Mouse (Mus musculus): Measurements from ENCODE around the gene Mtus2.
"Not testable (repeated sequence)": the region's sequence is repeated elsewhere in the genome, so short reads cannot be mapped to it uniquely, and the experiment has no call there.

The Mtus2 gene

GRCm38 (mm10) chr5:147956821-147957564, at the start of gene Mtus2:
Mtus2 (plus strand) TSS chr5:147957320.
- peak; percentile 74 for DNase-seq (ENCODE audit: low read depth, low spot score)

GRCm38 (mm10) chr5:147907851-147908250, 49.3 kb upstream of the Mtus2 start:
- no peak for DNase-seq (ENCODE audit: low read depth, low spot score)

- no peak for DNase-seq (ENCODE audit: low read depth, low spot score)
Observed at GRCm38 (mm10) chr5:147910807-147911509, 46.2 kb upstream of the Mtus2 start.

- DNase-seq (ENCODE audit: low read depth, low spot score) = no peak
Observed at GRCm38 (mm10) chr5:147911744-147912143, 45.4 kb upstream of the Mtus2 start.

GRCm38 (mm10) chr5:147913241-147913842, 43.8 kb upstream of the Mtus2 start:
- DNase-seq (ENCODE audit: low read depth, low spot score) = no peak

GRCm38 (mm10) chr5:147915038-147915566, 42.0 kb upstream of the Mtus2 start:
- DNase-seq (ENCODE audit: low read depth, low spot score) = no peak

GRCm38 (mm10) chr5:147916171-147916570, 40.9 kb upstream of the Mtus2 start:
- no peak for DNase-seq (ENCODE audit: low read depth, low spot score)

GRCm38 (mm10) chr5:147918044-147918846, 38.9 kb upstream of the Mtus2 start:
- no peak for DNase-seq (ENCODE audit: low read depth, low spot score)

- no peak for DNase-seq (ENCODE audit: low read depth, low spot score)
Observed at GRCm38 (mm10) chr5:147924621-147925020, 32.5 kb upstream of the Mtus2 start.

GRCm38 (mm10) chr5:147925935-147926604, 31.1 kb upstream of the Mtus2 start:
- no peak for DNase-seq (ENCODE audit: low read depth, low spot score)

GRCm38 (mm10) chr5:147928668-147929497, 28.2 kb upstream of the Mtus2 start:
- no peak for DNase-seq (ENCODE audit: low read depth, low spot score)

GRCm38 (mm10) chr5:147935096-147935495, 22.0 kb upstream of the Mtus2 start:
- DNase-seq (ENCODE audit: low read depth, low spot score) = no peak

GRCm38 (mm10) chr5:147939226-147939625, 17.9 kb upstream of the Mtus2 start:
- DNase-seq (ENCODE audit: low read depth, low spot score) = no peak

- no peak for DNase-seq (ENCODE audit: low read depth, low spot score)
Observed at GRCm38 (mm10) chr5:147945000-147945666, 12.0 kb upstream of the Mtus2 start.

GRCm38 (mm10) chr5:147949881-147950280, 7.2 kb upstream of the Mtus2 start:
- DNase-seq (ENCODE audit: low read depth, low spot score) = no peak

- DNase-seq (ENCODE audit: low read depth, low spot score) = no peak
Observed at GRCm38 (mm10) chr5:147951751-147952150, 5.4 kb upstream of the Mtus2 start.

GRCm38 (mm10) chr5:147953181-147953580, 3.9 kb upstream of the Mtus2 start:
- DNase-seq (ENCODE audit: low read depth, low spot score) = not testable (repeated sequence)

GRCm38 (mm10) chr5:147955671-147956070, 1.4 kb upstream of the Mtus2 start:
- DNase-seq (ENCODE audit: low read depth, low spot score) = no peak

- no peak for DNase-seq (ENCODE audit: low read depth, low spot score)
Observed at GRCm38 (mm10) chr5:147956421-147956820, 699 bp upstream of the Mtus2 start.
